Mouse (Mus musculus) mature B cell (primary cell): ENCODE results near the gene Rbfox1.

Source experiments
- in situ Hi-C: fragments of 300-500 bp; cut with MboI; formaldehyde crosslinking; loops from 2 replicates; pipeline ENCODE4 v1.14.3; 2019

Rbfox1 gene

DNA sequence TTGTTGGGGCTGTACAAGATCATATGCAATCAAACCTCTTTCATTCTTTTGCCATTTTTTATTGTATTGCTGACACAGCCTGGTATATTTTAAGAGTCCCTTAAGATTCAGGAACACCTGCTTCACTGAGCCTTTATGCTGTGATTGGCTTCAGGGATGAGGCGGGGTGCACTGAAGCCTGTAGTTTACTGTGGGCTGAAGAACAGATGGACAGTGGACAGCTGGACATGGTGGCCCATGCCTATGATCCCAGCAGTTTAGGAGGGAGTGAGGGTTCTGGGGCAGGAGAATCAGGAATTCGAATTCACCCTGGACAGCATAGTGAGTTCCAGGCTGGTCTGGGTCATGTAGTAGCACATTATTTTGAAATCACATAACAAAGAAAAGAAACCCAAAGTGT lies 1198.8 kb downstream of the Rbfox1 start:
- in situ Hi-C loops, result no loop called here

DNA sequence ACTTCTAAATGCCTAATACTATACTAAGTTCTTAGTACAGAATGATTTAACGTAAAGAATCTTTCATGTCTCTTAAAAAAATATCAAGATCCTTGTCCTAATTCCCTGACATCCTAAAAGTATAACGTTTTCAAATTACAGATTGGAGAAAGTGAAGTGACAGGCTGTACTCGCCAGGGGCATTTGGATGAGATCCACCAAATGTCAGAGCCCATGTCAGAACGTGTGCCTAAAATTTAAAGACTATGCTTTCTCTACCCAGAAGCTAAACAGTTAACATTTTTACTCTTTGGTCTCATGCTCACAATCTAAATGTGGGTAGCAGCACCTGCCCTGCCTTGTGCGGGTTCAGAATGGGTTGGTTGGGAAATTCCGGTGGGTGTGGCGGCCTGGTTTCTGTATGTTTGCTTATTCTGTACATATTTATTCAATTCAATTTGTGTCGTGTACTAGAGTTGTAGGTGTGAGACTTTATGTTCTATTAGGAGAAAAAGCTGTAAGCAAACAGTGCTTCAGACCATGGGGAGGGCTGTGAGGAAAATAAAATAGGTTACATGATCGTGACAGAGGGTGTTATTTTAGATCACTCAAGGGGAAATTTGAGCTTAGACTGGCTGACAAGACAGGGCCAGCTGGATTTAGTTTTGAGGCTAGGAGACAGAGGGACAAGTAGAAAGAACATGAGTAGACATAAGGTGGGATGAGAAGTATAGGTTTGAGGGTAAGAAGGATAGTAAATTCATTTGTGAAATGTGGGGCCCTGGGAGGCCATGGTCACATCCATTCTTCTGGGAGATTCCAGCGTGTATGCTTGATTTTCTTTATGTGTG lies 1203.7 kb downstream of the Rbfox1 start:
- in situ Hi-C loops, result no loop called here

DNA sequence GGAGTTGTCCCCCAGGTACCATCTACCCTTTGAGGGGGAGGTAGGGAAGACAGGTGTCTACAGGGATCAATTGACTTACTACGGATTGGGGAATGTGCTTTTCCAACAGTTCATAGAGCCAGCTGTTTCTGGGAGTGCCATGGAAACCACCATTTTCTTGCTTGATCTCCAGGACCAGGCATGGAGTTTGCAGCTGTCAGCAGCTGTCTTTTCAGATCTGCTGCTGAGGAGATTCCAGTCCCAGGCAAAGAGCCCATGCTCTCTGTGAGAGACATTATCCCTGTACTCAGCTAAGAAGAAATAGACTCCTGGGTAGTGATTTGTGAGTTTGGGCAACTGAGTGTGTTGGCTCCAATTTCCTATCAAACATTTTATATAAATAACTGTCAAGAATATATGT lies 1204.3 kb downstream of the Rbfox1 start:
- in situ Hi-C loops, result no loop called here

DNA sequence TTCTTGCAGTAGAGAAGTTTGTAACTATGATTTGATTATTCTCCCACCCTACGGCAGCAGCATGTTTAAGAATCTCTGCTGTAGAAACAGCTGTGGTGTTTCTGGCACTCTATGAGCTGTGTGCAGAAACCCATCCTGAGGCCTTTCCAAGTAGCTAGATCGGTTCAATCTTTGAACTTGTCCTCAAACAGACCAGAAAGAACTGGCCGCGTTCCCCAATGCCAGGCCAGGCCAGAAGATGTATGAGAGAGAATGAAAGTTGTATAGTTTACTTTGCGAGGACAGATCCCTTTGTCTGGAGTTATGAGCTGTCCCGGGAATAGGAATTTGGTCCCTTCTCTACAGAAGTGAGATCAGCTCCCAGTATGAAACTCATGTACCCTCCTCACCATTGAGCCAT lies 1205.0 kb downstream of the Rbfox1 start:
- in situ Hi-C loops, result no loop called here

DNA sequence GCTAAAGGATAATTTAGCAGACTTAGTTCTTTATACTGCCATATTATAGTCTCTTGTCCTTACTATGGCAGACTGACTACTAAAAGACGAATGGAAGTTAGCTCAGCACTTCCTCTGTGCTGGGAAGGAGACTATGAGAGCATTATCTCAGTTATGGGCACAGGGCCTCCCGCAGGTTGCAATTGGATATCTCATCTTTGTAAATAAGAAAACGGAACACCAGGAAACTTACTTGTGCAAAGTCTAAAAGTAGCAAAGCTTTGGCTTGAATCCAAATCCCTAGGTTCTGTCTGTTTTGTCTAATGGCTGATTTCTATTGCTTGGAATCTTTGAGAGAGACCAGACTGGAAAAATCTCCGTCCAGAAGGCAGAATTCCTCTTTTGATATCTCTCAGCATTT lies 1207.7 kb downstream of the Rbfox1 start:
- in situ Hi-C loops, result no loop called here

DNA sequence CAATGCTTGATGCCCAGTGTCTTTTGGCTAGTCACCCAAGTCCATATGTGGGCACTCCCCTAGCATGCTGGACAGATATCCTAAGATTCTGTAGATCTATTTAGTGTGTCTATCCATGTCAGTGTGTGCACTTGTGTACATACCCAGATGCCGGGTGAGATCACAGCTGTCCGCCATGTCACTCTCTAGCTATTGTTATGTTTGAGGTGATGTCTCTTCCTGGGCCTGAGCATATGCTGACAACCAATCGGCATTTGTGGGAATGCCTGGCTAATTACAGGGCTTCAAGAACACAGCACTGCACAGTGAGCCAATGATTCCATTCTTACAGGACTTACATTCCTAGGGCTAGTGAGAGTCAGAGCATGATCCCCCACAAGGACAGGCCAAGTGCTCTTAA lies 1208.5 kb downstream of the Rbfox1 start:
- in situ Hi-C loops, result no loop called here

DNA sequence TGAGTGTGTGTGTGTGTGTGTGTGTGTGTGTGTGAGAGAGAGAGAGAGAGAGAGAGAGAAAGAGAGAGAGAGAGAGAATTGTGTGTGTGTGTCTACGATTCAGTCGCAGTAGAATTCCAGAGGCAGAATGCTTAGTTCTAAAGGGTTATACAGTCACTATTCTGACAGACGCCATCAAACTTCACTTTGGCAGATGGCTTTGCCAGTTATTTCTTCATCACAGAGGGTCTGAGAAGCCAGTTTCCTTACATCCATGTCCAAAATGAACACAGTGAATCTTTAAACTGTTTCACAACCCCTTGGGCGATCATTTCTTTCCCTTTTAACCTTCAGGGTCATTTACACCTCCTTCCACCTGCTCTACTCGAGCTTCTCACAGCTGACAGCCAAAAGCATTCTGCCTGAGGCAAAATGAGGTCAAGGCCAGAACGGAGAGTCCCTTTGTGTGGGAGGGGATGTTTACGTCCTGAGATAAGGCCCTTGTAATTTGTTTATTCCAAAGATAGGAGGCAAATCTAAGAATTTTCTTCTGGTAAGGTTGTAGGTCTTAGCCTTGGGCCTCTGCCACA lies 1209.1 kb downstream of the Rbfox1 start:
- in situ Hi-C loops, result no loop called here

DNA sequence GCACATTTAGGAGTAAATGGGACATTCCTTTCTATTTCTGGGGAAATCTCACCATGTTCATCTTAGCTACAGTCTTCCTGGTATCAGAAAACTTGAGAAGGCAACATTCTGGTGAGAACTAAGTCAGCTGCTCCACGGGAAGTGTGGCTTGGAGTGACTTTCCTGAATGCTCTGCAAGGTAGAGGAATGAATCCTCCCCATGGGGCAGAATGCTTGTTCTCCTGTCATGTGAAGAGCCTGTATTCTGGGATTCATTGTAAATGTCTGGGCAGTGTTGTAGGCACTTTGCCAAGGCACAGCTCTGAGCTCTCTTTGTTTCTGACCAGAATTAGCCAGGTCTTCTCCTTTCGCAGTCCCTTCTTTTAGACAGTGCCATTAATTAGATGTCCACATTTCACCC lies 1211.9 kb downstream of the Rbfox1 start:
- in situ Hi-C loops, result no loop called here

DNA sequence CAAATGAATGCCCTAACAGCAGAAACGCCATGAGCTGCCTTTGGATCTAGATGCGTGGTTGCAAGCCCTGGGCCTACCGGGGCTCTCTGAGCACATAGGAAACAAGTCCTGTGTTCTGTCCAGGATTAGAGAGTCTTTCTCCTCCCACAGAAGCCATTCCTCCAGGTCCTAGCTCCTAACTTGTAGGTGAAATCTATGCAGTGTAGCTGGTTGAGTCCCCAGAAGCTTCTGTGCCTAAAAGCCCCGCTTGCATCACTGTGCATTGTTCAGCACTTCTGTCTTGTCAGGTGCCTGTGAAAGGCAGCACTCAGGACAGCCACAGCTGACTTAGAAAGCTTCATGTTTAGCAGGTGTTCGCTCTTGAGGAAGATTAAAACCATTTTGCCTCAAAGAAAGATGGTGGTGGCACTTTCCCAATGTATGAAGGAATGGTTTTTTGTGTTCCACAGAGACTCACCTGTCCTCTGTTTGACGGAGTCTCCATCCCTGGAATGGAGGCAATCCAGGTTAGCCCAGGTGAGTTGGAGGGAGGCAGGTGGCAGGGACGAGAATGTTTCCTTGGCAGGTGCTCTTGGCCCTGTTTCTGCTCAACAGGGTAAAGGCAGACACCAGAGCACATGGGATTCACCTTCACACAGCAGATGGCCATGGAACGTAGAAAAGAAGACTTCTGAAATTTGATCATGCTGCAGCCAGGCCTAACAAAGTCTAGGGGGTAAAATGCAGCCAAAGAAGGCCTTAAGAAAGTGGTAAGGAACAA lies 1213.0 kb downstream of the Rbfox1 start:
- in situ Hi-C loops, result no loop called here

DNA sequence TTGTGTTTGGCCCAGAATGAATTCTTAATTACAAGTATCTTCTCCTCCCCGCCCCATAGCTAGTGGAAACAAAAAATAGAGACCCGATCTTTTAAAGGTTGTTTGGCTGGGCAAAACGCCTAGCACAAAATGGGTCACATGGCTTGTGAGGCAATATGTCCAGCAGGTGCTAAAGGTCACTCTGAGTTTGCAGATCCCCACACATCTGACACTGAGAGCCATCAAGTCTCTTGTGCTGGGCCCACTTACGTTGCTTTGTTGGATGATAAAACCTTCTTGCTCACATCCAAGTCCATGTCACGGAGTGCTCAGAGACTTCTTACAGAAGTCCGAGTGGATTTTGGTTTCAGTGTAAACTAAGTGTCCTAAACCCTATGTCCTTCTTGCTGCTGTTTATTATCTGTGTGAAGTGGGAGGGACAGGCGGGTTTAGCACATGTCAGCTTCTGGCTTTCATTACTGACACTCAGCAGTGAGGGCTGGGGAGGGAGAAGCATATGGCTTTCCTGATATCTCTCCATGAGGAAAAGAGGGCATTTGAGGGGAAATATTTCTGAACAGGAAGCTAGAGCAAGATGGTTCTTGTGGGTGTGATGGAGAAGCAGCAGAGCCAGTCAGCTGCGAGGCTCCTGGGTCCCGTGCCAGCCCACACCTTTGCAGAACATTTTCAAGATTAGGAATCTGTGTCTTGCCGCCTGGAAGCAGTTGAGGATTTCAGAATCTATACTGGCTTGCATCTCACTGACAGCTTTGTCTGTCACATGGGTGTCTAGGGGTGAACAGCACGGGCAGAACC lies 1214.5 kb downstream of the Rbfox1 start:
- in situ Hi-C loops, result no loop called here

DNA sequence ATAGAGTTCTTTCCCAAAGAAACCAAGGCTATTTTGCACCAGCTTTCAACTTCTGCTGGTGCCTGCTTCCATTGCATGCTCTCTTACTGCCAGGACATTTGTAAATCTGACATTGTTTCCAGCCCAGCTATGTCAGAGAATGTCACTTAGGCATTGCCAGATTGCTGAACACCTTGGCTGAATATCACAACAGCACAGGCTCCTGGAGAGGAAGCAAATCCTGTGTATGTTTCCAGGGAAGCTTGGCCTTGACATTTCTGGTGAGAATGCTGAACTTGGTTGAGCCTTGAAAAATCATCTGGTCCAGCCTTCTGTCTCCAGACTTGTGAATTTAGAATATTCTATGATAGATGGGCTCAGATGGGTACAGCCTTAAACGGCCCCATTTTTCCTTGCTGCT lies 1217.3 kb downstream of the Rbfox1 start:
- in situ Hi-C loops, result no loop called here

DNA sequence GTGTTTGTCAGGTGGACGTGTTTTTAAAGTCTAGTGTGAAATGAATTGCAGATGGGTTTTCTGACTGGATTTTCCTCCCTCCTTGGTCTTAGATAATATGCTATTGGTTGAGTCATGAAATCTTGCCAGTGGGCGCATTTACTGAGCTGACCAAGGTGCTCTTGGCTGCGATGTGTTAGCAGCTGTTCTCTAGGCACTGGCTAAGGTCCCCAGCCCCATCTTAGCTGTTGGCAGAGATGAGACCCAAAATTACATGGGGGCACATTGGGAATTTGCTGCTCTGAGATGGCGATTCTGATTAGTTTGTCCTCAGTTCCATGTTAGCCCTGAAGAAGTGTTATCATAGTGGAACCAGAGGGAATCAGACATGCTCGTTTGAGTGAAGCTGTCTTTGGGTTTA lies 1218.1 kb downstream of the Rbfox1 start:
- in situ Hi-C loops, result no loop called here

DNA sequence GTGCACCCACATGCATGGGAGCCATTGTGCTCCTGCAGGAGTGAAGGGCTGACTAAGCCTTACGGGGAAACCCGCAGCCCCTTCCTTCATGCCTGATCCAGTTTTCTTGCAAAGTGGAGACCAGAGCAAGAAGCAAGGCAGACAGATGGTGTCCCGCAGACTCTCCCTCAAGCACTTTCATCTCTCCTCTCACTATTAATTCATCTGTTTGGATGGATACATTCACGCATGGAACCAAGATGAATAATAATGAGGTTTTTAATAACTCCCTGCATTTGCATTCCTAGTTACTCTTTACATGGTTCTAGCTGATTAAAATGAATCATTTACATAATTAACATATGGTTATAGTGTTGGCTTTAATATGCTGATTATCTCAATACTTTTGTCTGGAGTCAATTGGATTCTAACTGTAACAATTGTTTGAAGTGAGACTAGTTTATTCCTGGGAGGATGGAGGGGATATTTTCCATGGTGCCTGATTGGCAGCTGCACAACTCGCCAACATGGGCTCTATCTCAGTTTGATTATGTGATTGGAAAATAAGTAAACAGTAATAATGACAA lies 1221.4 kb downstream of the Rbfox1 start:
- in situ Hi-C loops, result no loop called here

DNA sequence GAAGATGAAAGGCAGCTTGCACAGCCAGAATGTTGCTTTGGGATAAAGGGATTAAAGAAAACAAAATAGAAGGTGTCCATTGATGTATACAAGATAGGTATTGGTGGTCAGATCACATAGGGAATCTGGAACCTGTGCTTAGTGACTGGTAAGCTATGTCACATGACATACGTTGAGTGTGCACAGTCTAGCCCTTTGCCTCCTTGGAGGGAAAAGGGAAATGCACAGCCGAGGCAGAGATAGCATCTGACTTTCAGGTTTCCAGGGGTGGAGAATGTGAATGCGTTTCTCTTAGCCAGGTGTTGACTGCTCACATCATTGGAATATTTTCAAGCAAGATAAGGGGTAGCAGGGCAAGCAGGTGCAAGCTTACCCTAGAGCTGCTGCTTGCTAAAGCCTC lies 1230.8 kb downstream of the Rbfox1 start:
- in situ Hi-C loops, result no loop called here

DNA sequence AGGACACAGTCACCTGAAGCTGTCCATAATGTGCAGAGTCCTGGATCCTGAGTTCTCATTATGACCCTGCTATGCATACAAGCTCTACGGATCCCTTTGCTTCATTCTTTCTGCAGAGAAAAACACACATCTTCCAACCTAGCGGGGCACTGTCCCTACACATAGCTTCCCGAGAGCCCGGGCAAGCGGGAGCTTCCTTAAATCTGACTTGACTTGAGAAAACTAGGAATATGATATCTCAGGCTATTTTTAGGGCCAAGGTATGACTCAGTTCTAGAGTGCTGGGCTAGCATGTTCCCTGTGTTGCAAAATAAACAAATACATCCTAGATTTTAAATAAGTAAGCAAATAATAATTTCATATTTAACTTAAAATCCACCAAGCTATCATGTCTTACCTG lies 1244.4 kb downstream of the Rbfox1 start:
- in situ Hi-C loops, result no loop called here

DNA sequence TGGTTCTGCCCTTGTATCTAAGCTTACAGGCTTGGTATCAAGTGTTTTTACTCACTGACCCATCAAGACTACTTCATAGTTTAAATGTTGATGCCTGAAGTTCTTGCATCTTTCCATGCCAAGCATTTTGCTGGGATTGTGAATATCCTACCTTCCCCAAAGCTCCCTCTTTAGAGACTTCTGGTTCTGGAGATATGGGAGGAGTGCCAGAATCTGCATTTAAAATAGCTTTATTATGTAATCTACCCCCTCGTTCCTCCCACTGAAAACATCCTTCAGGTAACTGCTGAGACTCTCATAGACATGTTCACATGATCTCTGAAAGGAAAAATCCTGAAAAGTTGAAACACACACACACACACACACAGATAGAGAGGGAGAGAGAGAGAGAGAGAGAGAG lies 1247.3 kb downstream of the Rbfox1 start:
- in situ Hi-C loops, result no loop called here

DNA sequence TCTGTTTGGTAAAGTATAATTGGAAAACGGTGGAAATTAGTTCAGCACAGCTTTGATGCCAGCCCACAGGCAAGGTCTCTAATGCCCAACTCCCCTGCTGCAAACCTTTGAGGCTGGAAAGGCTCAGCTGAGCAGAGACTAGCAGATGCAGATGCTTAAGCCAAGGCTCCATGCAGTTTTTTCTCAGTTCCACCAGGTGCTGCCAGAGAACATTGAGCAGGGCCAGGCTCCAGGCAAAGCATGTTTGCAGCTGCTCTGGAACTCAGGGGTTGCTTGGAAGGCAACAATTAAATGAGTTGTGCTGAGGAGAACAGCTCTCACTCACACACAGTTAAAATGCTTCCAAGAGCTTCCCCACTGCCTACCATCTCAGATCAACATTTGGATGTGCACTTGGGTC lies 1251.8 kb downstream of the Rbfox1 start:
- in situ Hi-C loops, result no loop called here

DNA sequence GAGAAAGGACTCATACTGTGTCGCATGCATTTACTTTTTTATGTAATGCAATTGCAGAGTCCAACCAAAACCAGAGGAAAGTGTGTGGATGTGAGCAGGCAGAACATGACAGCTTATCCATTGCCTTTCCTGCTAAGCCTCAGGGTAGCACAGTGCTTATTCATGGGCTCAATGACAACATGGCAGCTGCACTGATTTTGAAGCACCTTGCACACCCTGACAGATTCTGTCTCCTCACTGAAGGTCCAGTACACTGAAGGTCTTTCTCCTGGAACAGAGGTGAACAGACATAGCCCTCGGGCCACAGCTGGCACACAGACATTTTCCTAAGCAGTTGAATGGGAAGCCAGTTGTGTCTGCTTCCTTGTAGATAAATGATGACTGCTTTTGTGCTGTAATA lies 1254.3 kb downstream of the Rbfox1 start:
- in situ Hi-C loops, result no loop called here

DNA sequence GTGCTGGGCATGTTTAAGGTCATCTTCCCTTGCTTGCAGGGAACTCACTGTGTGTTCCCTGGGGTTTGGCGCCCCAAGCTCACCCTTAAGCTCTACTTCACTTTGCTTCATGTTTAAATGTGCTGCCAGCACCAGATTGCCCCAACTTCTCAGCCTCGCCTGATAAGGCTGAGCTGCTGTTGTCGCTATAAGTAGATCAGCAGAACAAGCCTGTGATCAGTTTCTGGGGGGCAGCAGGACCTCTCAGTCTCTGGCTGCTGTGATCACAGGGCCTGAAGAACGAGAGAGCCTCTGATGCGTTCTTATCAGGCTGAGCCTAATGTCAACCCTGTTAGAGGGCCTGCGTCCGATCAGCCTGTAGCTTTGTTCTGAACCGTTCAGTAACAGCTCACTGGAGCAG lies 1255.8 kb downstream of the Rbfox1 start:
- in situ Hi-C loops, result no loop called here

DNA sequence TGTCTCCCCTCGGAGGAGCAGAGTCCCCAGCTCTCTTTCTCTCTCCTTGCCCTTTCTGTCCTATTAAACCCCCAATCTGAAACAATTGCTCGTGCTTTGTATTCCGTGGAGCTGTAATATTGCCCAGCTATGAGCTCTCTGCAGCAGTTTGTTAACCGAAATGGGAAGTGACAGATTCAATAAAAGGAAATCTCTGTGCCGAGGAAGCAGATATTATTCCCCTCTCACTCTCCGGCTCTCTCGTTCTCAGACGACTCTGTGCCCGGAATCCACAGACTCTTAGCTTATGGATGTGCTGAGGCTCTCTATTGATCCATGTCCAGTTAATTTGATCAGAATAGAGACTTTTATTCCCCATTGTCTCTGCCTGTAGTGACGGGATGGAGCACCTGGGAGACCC lies 1260.3 kb downstream of the Rbfox1 start:
- in situ Hi-C loops, result no loop called here

DNA sequence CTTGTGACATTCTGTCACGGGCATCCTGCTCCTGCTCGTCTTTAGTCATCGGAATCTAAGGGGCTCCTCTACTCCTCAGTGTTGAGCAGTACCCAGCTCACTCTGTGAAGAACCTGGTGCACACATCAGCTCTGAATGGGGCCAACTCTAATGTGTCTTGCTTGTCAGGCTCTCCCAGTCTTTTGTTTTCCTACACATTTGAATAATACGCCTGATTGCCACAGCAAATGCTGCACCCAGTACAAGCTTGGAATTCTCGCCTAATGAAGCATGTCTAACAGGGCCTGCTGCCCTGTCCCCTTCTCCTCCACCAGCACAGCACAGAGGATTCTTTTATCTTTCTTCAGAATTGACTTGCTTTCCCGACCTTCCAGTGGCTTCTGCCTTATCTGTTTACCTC lies 1261.3 kb downstream of the Rbfox1 start:
- in situ Hi-C loops, result no loop called here

DNA sequence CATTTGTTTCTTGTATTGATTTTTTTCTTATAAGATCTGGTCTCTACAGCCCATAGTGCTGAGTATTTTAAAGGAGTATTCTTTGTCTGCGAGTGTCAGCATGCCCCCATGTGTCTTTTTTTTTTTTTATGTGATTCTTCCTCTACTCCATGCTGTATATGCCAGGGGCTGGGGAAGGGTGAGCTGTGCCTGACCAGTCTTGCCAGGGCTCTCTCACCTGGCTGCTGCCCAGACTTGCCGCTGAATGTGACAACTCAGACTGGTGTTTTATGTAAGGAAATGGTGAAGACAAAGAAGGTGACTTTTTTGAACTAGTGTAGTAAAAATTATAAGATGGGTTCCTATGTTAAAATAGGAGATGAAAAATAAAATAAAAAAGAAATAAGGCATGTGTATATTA lies 1262.7 kb downstream of the Rbfox1 start:
- in situ Hi-C loops, result no loop called here
